Mouse (Mus musculus) gastrocnemius, adult 8-10 months (tissue): Measurements from ENCODE around the gene Camk2g. TPM values are rescaled to one million over a fixed set of nuclear protein-coding genes. Genes with fewer than 3 reads are reported as not detected.

Experiments
- DNase-seq, 2 experiments: peaks; one replicate each; pipeline ENCODE4 v3.0.0; 2022; ENCODE audit warnings: low spot score in 2 of 2
- microRNA-seq: library from miRNA; unstranded; fragments of <30 nt; microRNA quantifications from one replicate; pipeline ENCODE4 v1.2.0, GENCODE M21; 2022
- total RNA-seq, 4 experiments: library from RNA; stranded (reverse); gene quantifications; 2 replicates each; pipeline ENCODE4 v1.2.4; 2022

The Camk2g gene
- total RNA-seq, 4 experiments from 2014 or later = 187 to 196 (median 195) TPM

- peak; percentile 85 to 89 for DNase-seq
These were observed 91.0 kb downstream of the Camk2g start, which contains the start of gene Chchd1 for GRCm38 (mm10) chr14:20702741-20703381. Gene Chchd1 (plus strand): TSS chr14:20703006.

- no peak for DNase-seq
These were observed 91.7 kb downstream of the Camk2g start for GRCm38 (mm10) chr14:20702096-20702740.

GRCm38 (mm10) chr14:20701554-20701953 is 92.3 kb downstream of the Camk2g start:
- no peak for DNase-seq

GRCm38 (mm10) chr14:20700362-20700761 is 93.5 kb downstream of the Camk2g start:
- no peak for DNase-seq

GRCm38 (mm10) chr14:20698515-20698914 is 95.4 kb downstream of the Camk2g start:
- no peak for DNase-seq

GRCm38 (mm10) chr14:20696986-20697385 is 96.9 kb downstream of the Camk2g start:
- no peak for DNase-seq

GRCm38 (mm10) chr14:20695761-20696520 is 97.9 kb downstream of the Camk2g start:
- no peak for DNase-seq

GRCm38 (mm10) chr14:20694884-20695760 is 98.8 kb downstream of the Camk2g start, which contains the start of gene Fut11:
Gene Fut11 (plus strand): TSS chr14:20694968.
- peak; percentile 57 to 75 for DNase-seq

GRCm38 (mm10) chr14:20694185-20694883 is 99.6 kb downstream of the Camk2g start:
- no peak for DNase-seq

GRCm38 (mm10) chr14:20693589-20694101 is 100.2 kb downstream of the Camk2g start:
- DNase-seq = no peak

- no peak for DNase-seq
These were observed 102.1 kb downstream of the Camk2g start for GRCm38 (mm10) chr14:20691772-20692171.

GRCm38 (mm10) chr14:20689009-20689408 is 104.9 kb downstream of the Camk2g start:
- no peak for DNase-seq

GRCm38 (mm10) chr14:20686576-20686975 is 107.3 kb downstream of the Camk2g start:
- no peak for DNase-seq

Small RNAs within 50 kb of the gene (microRNA-seq; reads per million reads assigned to microRNA genes)
- not detected for gene Mir6946

Other genes starting within 250 kb of the Camk2g start
- gene Ppp3cb, start 247.5 kb downstream of the Camk2g start, total RNA-seq = 100 to 1,000 TPM; 187 to 242 (median 207) TPM
- gene Usp54, start 153.0 kb downstream of the Camk2g start, total RNA-seq = 1 to 10 TPM; 2.4 to 6.4 (median 3.8) TPM
- 1,000 to 10,000 TPM; 3,090 to 3,449 (median 3,228) TPM for gene Myoz1, start 137.5 kb downstream of the Camk2g start, total RNA-seq
- 100 to 1,000 TPM; 153 to 168 (median 158) TPM for gene Synpo2l, start 125.7 kb downstream of the Camk2g start, total RNA-seq
- 10 to 100 TPM; 64.6 to 79.3 (median 71.4) TPM for gene Sec24c, start 119.8 kb downstream of the Camk2g start, total RNA-seq
- gene Fut11, start 99.1 kb downstream of the Camk2g start, total RNA-seq = 1 to 10 TPM; 1.3 to 2.0 (median 1.5) TPM
- 100 to 1,000 TPM; 122 to 140 (median 126) TPM for gene Chchd1, start 91.1 kb downstream of the Camk2g start, total RNA-seq
- gene Zswim8, start 86.5 kb downstream of the Camk2g start, total RNA-seq = 10 to 100 TPM; 24.2 to 32.0 (median 26.4) TPM
- 1 to 10 TPM; 4.6 to 9.3 (median 6.6) TPM for gene Ndst2, start 59.5 kb downstream of the Camk2g start, total RNA-seq
- gene Plau, start 42.6 kb upstream of the Camk2g start, total RNA-seq = 10 to 100 TPM; 13.4 to 23.7 (median 18.1) TPM
- 10 to 100 TPM; 62.2 to 64.9 (median 63.9) TPM for gene Vcl, start 135.3 kb upstream of the Camk2g start, total RNA-seq